Mouse (Mus musculus) limb, embryonic 11.5 days (tissue): ENCODE measurements around the gene Rybp. TPM values are rescaled to one million over a fixed set of nuclear protein-coding genes. Genes with fewer than 3 reads are reported as not detected.
A peak's percentile ranks its signal among the peaks of the same experiment; 100 is the strongest.

Experiments used
- ATAC-seq: fragments of 200-750 bp; cut with Nextera tagmentation; 2 replicates; pipeline ENCODE4 v1.8.0; 2017; ENCODE audit warnings: low read depth; ENCODE audit not compliant: insufficient number of reproducible peaks, low FRiP score, low TSS enrichment
- DNase-seq: peaks from one replicate; pipeline ENCODE4 v3.0.0-alpha.2; 2015; ENCODE audit warnings: low spot score
- H3K27ac ChIP-seq: fragments of 300-500 bp; sonication (generic); replicated peaks from 2 replicates; pipeline ENCODE4 v1.5.1; 2014; ENCODE audit warnings: low read depth, mild to moderate bottlenecking, low read length
- H3K27me3 ChIP-seq: fragments of 300-500 bp; sonication (generic); 2 replicates; pipeline ENCODE4 v1.6.1; 2014; ENCODE audit warnings: mild to moderate bottlenecking, low read length, mixed read lengths; ENCODE audit not compliant: control insufficient read depth, insufficient read depth
- H3K36me3 ChIP-seq: fragments of 300-500 bp; sonication (generic); 2 replicates; pipeline ENCODE4 v1.6.1; 2014; ENCODE audit warnings: mild to moderate bottlenecking, low read length, moderate library complexity, mixed read lengths; ENCODE audit not compliant: control insufficient read depth, insufficient read depth
- H3K4me1 ChIP-seq: fragments of 300-500 bp; sonication (generic); 2 replicates; pipeline ENCODE4 v1.6.1; 2014; ENCODE audit warnings: low read length, mixed read lengths; ENCODE audit not compliant: control insufficient read depth, insufficient read depth
- H3K4me2 ChIP-seq: fragments of 300-500 bp; sonication (generic); 2 replicates; pipeline ENCODE4 v1.6.1; 2014; ENCODE audit warnings: low read depth, mild to moderate bottlenecking, moderate library complexity; ENCODE audit not compliant: severe bottlenecking
- H3K4me3 ChIP-seq: fragments of 300-500 bp; sonication (generic); 2 replicates; pipeline ENCODE4 v1.5.1; 2014; ENCODE audit warnings: low read depth, low read length
- H3K9ac ChIP-seq: fragments of 300-500 bp; sonication (generic); 2 replicates; pipeline ENCODE4 v1.6.1; 2014; ENCODE audit warnings: mild to moderate bottlenecking, low read length
- H3K9me3 ChIP-seq: fragments of 300-500 bp; sonication (generic); 2 replicates; pipeline ENCODE4 v1.6.1; 2016; ENCODE audit warnings: low read length; ENCODE audit not compliant: control insufficient read depth
- WGBS: fragments of 180-500 bp; shearing (Covaris S2); extraction: QIAGEN DNeasy Blood & Tissue Kit; methylation state at CpG from one replicate; pipeline ENCODE4 v1.1.7; 2014; 5-methylcytosine and 5-hydroxymethylcytosine counted together
- polyA plus RNA-seq: library from polyadenylated mRNA; unstranded; fragments of >200 nt; fragmentation: Nextera tagmentation; extraction: Ambion mirVana; gene quantifications from 2 replicates; pipeline ENCODE4 v1.2.1, GENCODE M21; 2014

Gene Rybp
- polyA plus RNA-seq, 1 experiment from 2014 or later = 16.0 TPM

GRCm38 (mm10) chr6:100203492-100203891 is 83.8 kb downstream of the Rybp start:
- Histone ChIP-seq H3K4me3 (no peak overlapping the region), H3K4me2 (no peak overlapping the region), H3K27me3 (peaks cover 2% of the 10 kb centered on the region), H3K9me3 (no peaks in the 10 kb centered on the region), H3K36me3 (no peaks in the 10 kb centered on the region), H3K9ac (no peak overlapping the region), H3K4me1 (peaks cover 14% of the 10 kb centered on the region), H3K27ac (no peak overlapping the region)
- DNase-seq (no peak), ATAC-seq (no peak)
- 68% methylated on average over 3 of the region's 3 CpGs for WGBS

- Histone ChIP-seq H3K27ac (no peak overlapping the region), H3K36me3 (no peaks in the 10 kb centered on the region), H3K27me3 (no peaks in the 10 kb centered on the region), H3K4me1 (peaks cover 12% of the 10 kb centered on the region), H3K4me3 (no peak overlapping the region), H3K9me3 (no peaks in the 10 kb centered on the region), H3K9ac (no peak overlapping the region), H3K4me2 (no peak overlapping the region)
- WGBS = 73% methylated on average over 1 of the region's 1 CpGs
- no peak for DNase-seq
- ATAC-seq = no peak
Measured at GRCm38 (mm10) chr6:100202091-100202490, 85.2 kb downstream of the Rybp start.

DNA sequence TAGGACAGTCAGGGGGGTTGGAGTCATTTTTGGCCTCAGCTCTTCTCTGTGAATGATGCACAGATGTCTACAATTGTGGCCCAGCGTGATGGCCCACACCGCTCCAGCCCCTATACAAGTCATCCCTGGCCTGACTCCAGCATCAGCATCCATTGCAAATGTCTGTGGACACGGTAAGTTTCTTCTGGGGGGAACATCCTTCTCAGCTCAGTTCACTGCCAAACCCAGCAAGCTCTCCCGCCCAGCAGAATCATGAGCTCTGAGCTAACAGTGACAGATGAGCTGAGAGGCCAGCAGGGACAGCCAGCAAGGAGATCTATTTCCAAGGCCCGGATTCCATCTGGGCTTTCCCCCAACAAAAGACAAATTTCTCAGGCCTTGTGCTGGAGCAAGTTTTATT is 90.2 kb downstream of the Rybp start:
- Histone ChIP-seq H3K4me1 (peaks cover 19% of the 10 kb centered on the region), H3K27me3 (no peaks in the 10 kb centered on the region), H3K27ac (no peak overlapping the region), H3K4me3 (no peak overlapping the region), H3K4me2 (no peak overlapping the region), H3K36me3 (no peaks in the 10 kb centered on the region), H3K9ac (no peak overlapping the region), H3K9me3 (no peaks in the 10 kb centered on the region)
- DNase-seq (no peak), ATAC-seq (no peak)
- WGBS = 70% methylated on average over 5 of the region's 5 CpGs

DNA sequence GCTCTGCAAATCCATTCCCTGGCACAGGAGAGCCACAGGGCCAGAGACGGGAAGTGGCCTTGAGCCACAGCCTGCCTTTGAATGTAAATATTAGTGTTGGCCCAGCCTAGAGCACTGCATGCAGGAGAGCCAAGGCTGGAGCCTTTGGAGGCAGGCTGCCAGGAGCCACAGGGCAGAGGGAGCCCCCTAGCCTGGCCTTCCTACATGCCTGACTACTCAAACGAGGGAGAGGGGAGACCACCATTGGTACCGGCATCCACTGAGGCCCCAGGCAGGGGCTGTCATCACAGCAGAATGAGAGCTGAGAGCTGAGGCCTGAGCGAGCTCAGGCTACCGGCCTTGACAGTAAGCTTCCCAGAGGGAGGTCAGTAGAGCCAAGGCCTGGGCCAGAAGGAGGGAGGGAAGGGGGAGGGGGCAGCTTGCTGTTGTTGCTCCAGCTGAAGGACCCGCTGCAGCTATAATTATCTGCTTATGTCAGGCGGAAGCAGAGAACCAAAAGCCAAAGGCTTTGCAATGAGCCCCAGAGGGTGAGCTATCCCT is 91.3 kb downstream of the Rybp start:
- H3K9ac ChIP-seq = no peak overlapping the region; the same call in 1 of the 2 replicates
- ATAC-seq = no peak
- no peak overlapping the region for H3K4me3 ChIP-seq
- no peaks in the 10 kb centered on the region for H3K36me3 ChIP-seq
- no peak overlapping the region for H3K27ac ChIP-seq
- H3K9me3 ChIP-seq = no peaks in the 10 kb centered on the region
- H3K4me1 ChIP-seq = peaks cover 19% of the 10 kb centered on the region
- no peaks in the 10 kb centered on the region for H3K27me3 ChIP-seq
- H3K4me2 ChIP-seq = no peak overlapping the region
- 8% methylated on average over 7 of the region's 7 CpGs for WGBS
- DNase-seq = peak; percentile 53

GRCm38 (mm10) chr6:100195091-100195490 is 92.2 kb downstream of the Rybp start:
- no peak overlapping the region for H3K9ac ChIP-seq
- ATAC-seq (no peak), DNase-seq (no peak)
- no peak overlapping the region for H3K4me3 ChIP-seq
- peaks cover 3% of the 10 kb centered on the region; the same call in 1 of the 2 replicates for H3K27me3 ChIP-seq
- WGBS = 64% methylated on average over 5 of the region's 5 CpGs
- no peak overlapping the region for H3K4me2 ChIP-seq
- H3K27ac ChIP-seq = no peak overlapping the region
- peaks cover 19% of the 10 kb centered on the region for H3K4me1 ChIP-seq
- no peaks in the 10 kb centered on the region for H3K9me3 ChIP-seq
- no peaks in the 10 kb centered on the region for H3K36me3 ChIP-seq

- ATAC-seq = no peak
- Histone ChIP-seq H3K4me1 (peaks cover 19% of the 10 kb centered on the region), H3K27me3 (peaks cover 3% of the 10 kb centered on the region; the same call in 1 of the 2 replicates), H3K27ac (no peak overlapping the region), H3K9me3 (no peaks in the 10 kb centered on the region), H3K36me3 (no peaks in the 10 kb centered on the region), H3K4me3 (no peak overlapping the region), H3K9ac (no peak overlapping the region), H3K4me2 (no peak overlapping the region)
- WGBS = 32% methylated on average over 7 of the region's 7 CpGs
- no peak for DNase-seq
Measured at GRCm38 (mm10) chr6:100193760-100194159, 93.5 kb downstream of the Rybp start.

GRCm38 (mm10) chr6:100192691-100193229 is 94.5 kb downstream of the Rybp start:
- no peaks in the 10 kb centered on the region for H3K36me3 ChIP-seq
- no peak overlapping the region for H3K9ac ChIP-seq
- H3K4me3 ChIP-seq = no peak overlapping the region
- 50% methylated on average over 4 of the region's 4 CpGs for WGBS
- peaks cover 19% of the 10 kb centered on the region for H3K4me1 ChIP-seq
- ATAC-seq = no peak
- no peak overlapping the region for H3K27ac ChIP-seq
- no peaks in the 10 kb centered on the region for H3K9me3 ChIP-seq
- DNase-seq = no peak
- no peak overlapping the region for H3K4me2 ChIP-seq
- peaks cover 3% of the 10 kb centered on the region; the same call in 1 of the 2 replicates for H3K27me3 ChIP-seq

DNA sequence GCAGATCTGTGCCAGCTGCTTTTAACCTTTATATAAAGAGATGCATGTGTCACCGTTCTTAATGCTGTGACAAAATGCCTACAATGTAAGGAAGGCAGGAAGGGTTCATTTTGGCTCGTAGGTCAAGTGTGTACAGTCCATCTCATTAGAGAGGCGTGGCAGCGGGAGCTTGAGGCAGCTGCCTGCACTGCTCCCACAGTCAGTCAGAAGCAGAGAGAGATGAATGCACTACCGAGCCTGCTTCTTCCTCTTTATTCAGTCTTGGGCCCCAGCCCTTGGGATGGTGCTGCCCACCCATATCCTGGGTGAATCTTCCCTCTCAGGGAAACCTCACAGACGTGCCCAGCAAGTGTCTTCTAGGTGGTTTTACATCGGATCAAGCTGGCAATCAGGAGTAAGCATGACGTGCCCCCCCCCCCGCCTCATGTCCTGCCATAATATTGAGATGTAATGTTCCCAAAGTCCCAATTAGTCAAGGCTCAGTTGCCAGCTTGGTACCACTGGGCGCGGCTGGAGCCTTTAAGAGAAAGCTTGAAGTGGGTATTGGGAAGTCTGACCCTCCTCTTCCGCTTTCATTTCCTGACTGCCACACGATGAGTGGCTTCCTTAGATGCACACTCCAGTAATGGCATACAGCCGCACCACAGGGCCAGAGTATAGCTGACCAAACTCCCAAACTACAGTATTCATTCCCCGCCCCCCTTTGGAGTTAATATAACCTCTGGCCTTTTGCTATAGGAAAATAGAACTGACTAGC is 96.3 kb downstream of the Rybp start:
- WGBS = 84% methylated on average over 15 of the region's 15 CpGs
- Histone ChIP-seq H3K4me2 (no peak overlapping the region), H3K36me3 (no peaks in the 10 kb centered on the region), H3K9ac (no peak overlapping the region), H3K9me3 (no peaks in the 10 kb centered on the region), H3K27me3 (peaks cover 3% of the 10 kb centered on the region; the same call in 1 of the 2 replicates), H3K27ac (no peak overlapping the region), H3K4me3 (no peak overlapping the region), H3K4me1 (peaks cover 12% of the 10 kb centered on the region)
- ATAC-seq (no peak), DNase-seq (no peak)
